Mouse (Mus musculus) midbrain, embryonic 15.5 days (tissue): Measurements from ENCODE around the gene Frem1. TPM values are rescaled to one million over a fixed set of nuclear protein-coding genes. Genes with fewer than 3 reads are reported as not detected.

Experiments used
- ATAC-seq: fragments of 200-750 bp; cut with Nextera tagmentation; replicated peaks from 2 replicates; pipeline ENCODE4 v1.8.0; 2017; ENCODE audit warnings: moderate TSS enrichment
- H3K27ac ChIP-seq: fragments of 300-500 bp; sonication (generic); 2 replicates; pipeline ENCODE4 v1.5.1; 2015; ENCODE audit warnings: mild to moderate bottlenecking, inconsistent platforms
- H3K27me3 ChIP-seq: fragments of 300-500 bp; sonication (generic); replicated peaks from 2 replicates; pipeline ENCODE4 v1.6.1; 2015; ENCODE audit warnings: inconsistent platforms
- H3K36me3 ChIP-seq: fragments of 300-500 bp; sonication (generic); replicated peaks from 2 replicates; pipeline ENCODE4 v1.6.1; 2015; ENCODE audit warnings: inconsistent platforms
- H3K4me1 ChIP-seq: fragments of 300-500 bp; sonication (generic); 2 replicates; pipeline ENCODE4 v1.6.1; 2015; ENCODE audit warnings: inconsistent platforms
- H3K4me2 ChIP-seq: fragments of 300-500 bp; sonication (generic); 2 replicates; pipeline ENCODE4 v1.6.1; 2015; ENCODE audit warnings: inconsistent platforms, mild to moderate bottlenecking, moderate library complexity
- H3K4me3 ChIP-seq: fragments of 300-500 bp; sonication (generic); 2 replicates; pipeline ENCODE4 v1.5.1; 2015; ENCODE audit warnings: mild to moderate bottlenecking, inconsistent platforms
- H3K9ac ChIP-seq: fragments of 300-500 bp; sonication (generic); 2 replicates; pipeline ENCODE4 v1.6.1; 2015; ENCODE audit warnings: mild to moderate bottlenecking, inconsistent platforms
- H3K9me3 ChIP-seq: fragments of 300-500 bp; sonication (generic); 2 replicates; pipeline ENCODE4 v1.6.1; 2016; ENCODE audit warnings: inconsistent platforms
- WGBS: fragments of 180-500 bp; shearing (Covaris S2); methylation state at CpG from one replicate; pipeline ENCODE4 v1.1.7; 2015; ENCODE audit warnings: mixed read lengths; 5-methylcytosine and 5-hydroxymethylcytosine counted together
- polyA plus RNA-seq: library from polyadenylated mRNA; unstranded; fragments of >200 nt; fragmentation: Nextera tagmentation; extraction: Ambion mirVana; gene quantifications from 2 replicates; pipeline ENCODE4 v1.2.1, GENCODE M21; 2015

Gene Frem1
- polyA plus RNA-seq, 1 experiment from 2014 or later, result 1.7 TPM

- Histone ChIP-seq H3K9me3 (no peaks in the 10 kb centered on the region), H3K4me3 (no peak overlapping the region), H3K36me3 (no peaks in the 10 kb centered on the region), H3K4me1 (peaks cover 20% of the 10 kb centered on the region), H3K4me2 (peak overlapping the region; percentile 46), H3K9ac (no peak overlapping the region), H3K27me3 (no peaks in the 10 kb centered on the region), H3K27ac (peak overlapping the region; percentile 72)
- 49% methylated on average over 7 of the region's 7 CpGs for WGBS
- ATAC-seq, result peak; percentile 37; the same call in 1 of the 2 replicates
Measured at GRCm38 (mm10) chr4:82915576-82915975, 136.6 kb downstream of the Frem1 start.

- no peak for ATAC-seq
- Histone ChIP-seq H3K27ac (no peak overlapping the region; the same call in 1 of the 2 replicates), H3K27me3 (no peaks in the 10 kb centered on the region), H3K4me3 (no peak overlapping the region), H3K4me1 (peaks cover 20% of the 10 kb centered on the region), H3K4me2 (no peak overlapping the region), H3K9me3 (no peaks in the 10 kb centered on the region), H3K36me3 (no peaks in the 10 kb centered on the region), H3K9ac (no peak overlapping the region)
- 81% methylated on average over 11 of the region's 11 CpGs for WGBS
Measured at GRCm38 (mm10) chr4:82914601-82915143, 137.5 kb downstream of the Frem1 start.

DNA sequence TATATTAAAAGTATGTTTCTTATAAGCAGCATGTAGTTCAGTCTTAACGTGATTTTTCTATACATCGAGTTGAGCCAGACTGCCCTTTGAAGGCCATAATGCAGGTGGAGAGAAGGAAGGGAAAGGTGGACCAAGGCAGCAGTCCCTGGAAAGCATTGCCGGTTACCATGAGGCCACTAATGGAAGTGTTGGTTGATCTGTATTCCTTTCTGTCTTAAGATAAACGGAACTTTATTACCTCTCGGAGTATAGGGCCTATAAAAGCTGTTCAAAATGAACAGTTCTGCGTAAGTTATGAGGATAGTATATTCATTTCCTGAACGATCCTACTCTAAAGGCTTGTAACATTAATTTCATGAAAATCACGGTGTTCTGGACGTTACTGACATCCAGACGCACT lies 156.9 kb downstream of the Frem1 start:
- Histone ChIP-seq H3K27ac (no peak overlapping the region), H3K27me3 (no peaks in the 10 kb centered on the region), H3K9ac (no peak overlapping the region), H3K36me3 (no peaks in the 10 kb centered on the region), H3K4me1 (no peaks in the 10 kb centered on the region), H3K4me3 (no peak overlapping the region), H3K4me2 (no peak overlapping the region), H3K9me3 (no peaks in the 10 kb centered on the region)
- ATAC-seq, result no peak
- WGBS, result 92% methylated on average over 10 of the region's 10 CpGs

DNA sequence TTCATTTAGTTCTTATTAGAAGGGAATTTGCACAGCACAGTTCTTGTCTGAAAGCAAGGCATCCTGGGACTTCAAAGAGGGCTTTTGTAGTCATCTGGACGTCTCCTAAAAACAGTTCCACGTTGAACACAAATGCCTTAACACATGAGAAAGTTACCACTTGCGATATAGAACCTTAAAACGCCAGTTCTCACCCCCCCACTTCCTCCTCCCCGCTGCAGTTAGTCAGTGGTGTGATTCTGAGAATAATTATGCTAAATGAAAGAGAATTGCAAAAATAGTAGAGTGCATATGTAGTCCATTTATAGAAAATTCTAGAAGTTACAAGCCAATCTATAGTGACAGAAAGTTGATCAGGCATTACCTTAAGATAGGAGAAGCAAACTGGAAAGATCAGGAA lies 159.9 kb downstream of the Frem1 start:
- H3K9ac ChIP-seq, result no peak overlapping the region
- no peaks in the 10 kb centered on the region for H3K27me3 ChIP-seq
- 76% methylated on average over 5 of the region's 5 CpGs for WGBS
- H3K4me2 ChIP-seq, result no peak overlapping the region
- no peak overlapping the region for H3K4me3 ChIP-seq
- no peak for ATAC-seq
- H3K4me1 ChIP-seq, result no peaks in the 10 kb centered on the region
- no peaks in the 10 kb centered on the region for H3K36me3 ChIP-seq
- no peaks in the 10 kb centered on the region for H3K9me3 ChIP-seq
- no peak overlapping the region for H3K27ac ChIP-seq

DNA sequence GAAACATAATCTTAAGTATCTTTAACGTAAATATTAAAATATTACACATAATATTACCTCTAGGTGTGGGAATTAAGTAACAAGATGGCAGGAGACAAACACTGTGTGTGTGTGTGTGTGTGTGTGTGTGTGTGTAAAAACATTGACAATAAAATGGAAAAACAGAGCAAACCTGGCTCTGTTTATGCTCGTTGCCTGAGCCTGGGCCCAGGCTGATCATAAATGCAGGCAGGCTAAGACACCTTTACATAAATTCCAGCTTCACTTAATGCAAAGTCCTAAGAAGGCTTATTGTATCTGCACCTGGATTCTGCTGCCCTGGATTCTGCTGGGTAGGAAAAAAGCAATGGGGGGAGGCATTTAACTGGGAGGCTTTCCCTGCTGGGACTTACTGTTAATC lies 160.6 kb downstream of the Frem1 start:
- no peak overlapping the region for H3K4me3 ChIP-seq
- no peak overlapping the region for H3K9ac ChIP-seq
- no peaks in the 10 kb centered on the region for H3K9me3 ChIP-seq
- H3K36me3 ChIP-seq, result no peaks in the 10 kb centered on the region
- H3K4me2 ChIP-seq, result no peak overlapping the region
- no peaks in the 10 kb centered on the region for H3K27me3 ChIP-seq
- WGBS, result 82% methylated on average over 2 of the region's 2 CpGs
- no peak overlapping the region for H3K27ac ChIP-seq
- no peaks in the 10 kb centered on the region for H3K4me1 ChIP-seq
- no peak for ATAC-seq

GRCm38 (mm10) chr4:82891049-82891448 lies 161.1 kb downstream of the Frem1 start:
- WGBS, result 68% methylated on average over 7 of the region's 7 CpGs
- no peak overlapping the region for H3K4me3 ChIP-seq
- H3K4me1 ChIP-seq, result no peaks in the 10 kb centered on the region
- no peak overlapping the region for H3K9ac ChIP-seq
- no peak for ATAC-seq
- H3K27me3 ChIP-seq, result no peaks in the 10 kb centered on the region
- H3K36me3 ChIP-seq, result no peaks in the 10 kb centered on the region
- H3K4me2 ChIP-seq, result no peak overlapping the region
- no peaks in the 10 kb centered on the region for H3K9me3 ChIP-seq
- no peak overlapping the region for H3K27ac ChIP-seq

- H3K4me2 ChIP-seq, result no peak overlapping the region
- H3K27ac ChIP-seq, result no peak overlapping the region
- no peaks in the 10 kb centered on the region for H3K4me1 ChIP-seq
- H3K4me3 ChIP-seq, result no peak overlapping the region
- WGBS, result 77% methylated on average over 4 of the region's 4 CpGs
- no peak for ATAC-seq
- no peaks in the 10 kb centered on the region for H3K36me3 ChIP-seq
- H3K9ac ChIP-seq, result no peak overlapping the region
- H3K9me3 ChIP-seq, result no peaks in the 10 kb centered on the region
- no peaks in the 10 kb centered on the region for H3K27me3 ChIP-seq
Measured at GRCm38 (mm10) chr4:82890585-82890984, 161.6 kb downstream of the Frem1 start.

DNA sequence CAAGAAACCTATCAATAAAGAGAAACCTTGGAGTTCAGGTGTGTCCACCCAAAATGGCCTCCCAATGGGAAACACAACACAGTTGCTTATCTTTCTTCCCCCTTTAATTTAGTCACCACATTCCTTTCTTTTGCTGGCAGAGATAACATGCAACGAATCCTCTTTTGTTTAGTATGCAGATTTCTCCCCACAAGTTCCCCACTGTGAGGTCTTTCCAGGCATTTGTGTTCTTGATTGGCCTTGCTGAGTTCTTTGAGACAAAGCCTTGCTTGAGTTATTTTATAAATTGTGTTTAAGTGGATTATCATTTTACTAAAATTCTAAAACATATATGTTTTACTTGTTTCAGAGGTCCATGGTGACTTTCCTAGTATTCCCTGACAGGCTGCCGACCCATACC lies 166.0 kb downstream of the Frem1 start:
- WGBS, result 63% methylated on average over 2 of the region's 2 CpGs
- H3K4me1 ChIP-seq, result no peaks in the 10 kb centered on the region
- no peak overlapping the region for H3K27ac ChIP-seq
- H3K27me3 ChIP-seq, result no peaks in the 10 kb centered on the region
- H3K4me2 ChIP-seq, result no peak overlapping the region
- H3K4me3 ChIP-seq, result no peak overlapping the region
- no peaks in the 10 kb centered on the region for H3K9me3 ChIP-seq
- H3K9ac ChIP-seq, result no peak overlapping the region
- no peak for ATAC-seq
- no peaks in the 10 kb centered on the region for H3K36me3 ChIP-seq

DNA sequence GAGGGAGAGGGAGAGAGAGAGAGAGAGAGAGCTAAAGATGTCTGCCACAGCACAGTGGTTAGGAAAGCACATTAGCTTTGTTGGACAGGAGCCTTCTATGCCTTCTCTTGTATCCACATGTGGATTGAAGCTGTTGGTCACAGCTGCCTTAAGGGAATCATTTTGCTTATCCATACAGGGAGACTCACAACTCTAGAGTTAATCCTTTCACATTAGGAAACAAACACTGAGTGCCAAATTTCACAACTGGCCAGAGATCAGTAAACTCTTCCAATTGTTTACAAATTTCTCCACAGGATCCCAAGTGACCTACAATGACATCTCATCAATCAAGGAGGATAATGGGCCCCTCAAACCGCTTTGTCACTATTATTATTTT lies 166.6 kb downstream of the Frem1 start:
- ATAC-seq, result no peak
- Histone ChIP-seq H3K4me1 (no peaks in the 10 kb centered on the region), H3K9ac (no peak overlapping the region), H3K4me3 (no peak overlapping the region), H3K4me2 (no peak overlapping the region), H3K27me3 (no peaks in the 10 kb centered on the region), H3K36me3 (no peaks in the 10 kb centered on the region), H3K9me3 (no peaks in the 10 kb centered on the region), H3K27ac (no peak overlapping the region)
- 77% methylated on average over 1 of the region's 1 CpGs for WGBS

DNA sequence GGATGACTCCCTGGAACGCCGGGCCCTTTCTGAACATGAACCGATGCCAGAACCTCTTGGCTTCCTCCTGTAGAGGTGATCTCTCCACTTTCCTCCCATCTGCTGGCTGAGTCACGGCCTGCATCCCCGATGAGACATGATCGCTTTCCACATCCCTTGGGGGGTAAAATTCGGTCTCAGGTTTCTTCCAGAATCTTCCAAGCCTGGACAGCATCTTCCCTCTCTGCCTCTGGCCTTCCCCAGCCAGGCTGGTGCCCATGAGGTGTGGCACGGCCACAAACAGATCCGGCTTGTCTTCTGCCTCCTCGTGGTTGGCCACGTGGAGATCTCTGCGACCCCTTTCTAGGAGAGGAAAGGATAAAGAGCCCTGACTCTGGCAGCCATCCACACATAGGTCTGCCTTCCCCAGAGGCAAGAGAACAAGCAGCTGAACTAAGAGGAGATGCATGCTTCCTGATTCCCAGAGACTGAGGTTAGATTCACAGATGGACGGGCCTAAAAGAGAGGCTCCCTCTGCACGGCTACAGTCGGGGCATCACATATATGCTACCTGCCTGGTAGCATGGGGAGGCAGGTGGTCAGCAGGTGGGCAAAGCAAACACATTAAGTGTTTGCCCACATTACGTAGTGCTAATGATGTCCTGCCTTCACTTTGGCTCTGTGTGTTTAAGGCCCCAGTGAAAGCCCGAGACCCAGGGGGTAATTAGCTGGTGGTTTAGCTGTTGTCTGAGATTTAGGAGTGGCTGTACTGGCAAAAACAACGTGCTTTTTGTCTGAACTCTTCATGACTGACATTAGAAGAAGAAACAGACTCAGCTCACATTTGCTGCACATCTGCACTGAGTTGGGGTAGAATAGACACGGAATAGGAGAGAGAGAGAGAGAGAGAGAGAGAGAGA lies 167.3 kb downstream of the Frem1 start, which contains the start of gene Cer1:
Cer1 (minus strand) TSS at position 513 of the 899 bp plus-strand sequence.
- H3K36me3 ChIP-seq, result no peaks in the 10 kb centered on the region
- no peaks in the 10 kb centered on the region for H3K27me3 ChIP-seq
- WGBS, result 67% methylated on average over 18 of the region's 19 CpGs
- H3K4me2 ChIP-seq, result no peak within 1 kb of the TSS
- no peak within 1 kb of the TSS for H3K4me3 ChIP-seq
- H3K4me1 ChIP-seq, result no peaks in the 10 kb centered on the region
- no peak within 1 kb of the TSS for H3K27ac ChIP-seq
- H3K9ac ChIP-seq, result no peak within 1 kb of the TSS
- ATAC-seq, result no peak
- H3K9me3 ChIP-seq, result no peaks in the 10 kb centered on the region

GRCm38 (mm10) chr4:82882500-82882899 lies 169.6 kb downstream of the Frem1 start:
- Histone ChIP-seq H3K4me3 (no peak overlapping the region), H3K4me1 (no peaks in the 10 kb centered on the region), H3K27ac (no peak overlapping the region), H3K4me2 (no peak overlapping the region), H3K36me3 (no peaks in the 10 kb centered on the region), H3K27me3 (no peaks in the 10 kb centered on the region), H3K9me3 (no peaks in the 10 kb centered on the region), H3K9ac (no peak overlapping the region)
- WGBS, result 90% methylated on average over 9 of the region's 9 CpGs
- no peak for ATAC-seq

GRCm38 (mm10) chr4:82881366-82881765 lies 170.8 kb downstream of the Frem1 start:
- Histone ChIP-seq H3K27me3 (no peaks in the 10 kb centered on the region), H3K9me3 (no peaks in the 10 kb centered on the region), H3K27ac (no peak overlapping the region), H3K9ac (no peak overlapping the region), H3K36me3 (no peaks in the 10 kb centered on the region), H3K4me2 (no peak overlapping the region), H3K4me1 (no peaks in the 10 kb centered on the region), H3K4me3 (no peak overlapping the region)
- ATAC-seq, result no peak
- 77% methylated on average over 3 of the region's 3 CpGs for WGBS

DNA sequence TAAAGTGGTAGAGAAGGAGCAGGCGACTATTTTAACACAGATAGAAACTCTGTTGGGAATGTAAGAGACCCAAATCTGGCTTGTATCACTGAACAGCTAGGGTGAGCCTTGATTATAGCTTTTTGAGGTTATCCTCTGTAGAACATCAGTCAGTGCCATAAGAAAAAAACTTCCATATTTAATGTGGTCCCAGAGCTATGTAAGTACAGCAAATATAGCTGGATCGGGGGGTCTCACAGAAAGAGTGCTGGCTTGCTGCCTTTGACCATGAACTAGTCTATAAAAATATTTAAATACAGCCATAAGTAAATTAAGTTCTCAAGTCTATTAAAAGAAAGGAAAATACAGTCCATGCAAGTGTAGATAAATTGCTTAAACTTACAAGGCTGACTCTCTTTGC lies 171.9 kb downstream of the Frem1 start:
- ATAC-seq, result no peak
- H3K36me3 ChIP-seq, result no peaks in the 10 kb centered on the region
- no peak overlapping the region for H3K27ac ChIP-seq
- no peaks in the 10 kb centered on the region for H3K27me3 ChIP-seq
- no peaks in the 10 kb centered on the region for H3K4me1 ChIP-seq
- 83% methylated on average over 2 of the region's 2 CpGs for WGBS
- no peak overlapping the region for H3K4me3 ChIP-seq
- H3K9ac ChIP-seq, result no peak overlapping the region
- no peaks in the 10 kb centered on the region for H3K9me3 ChIP-seq
- H3K4me2 ChIP-seq, result no peak overlapping the region
